Mouse (Mus musculus): ENCODE results near the gene Zc3h12b.

DNA sequence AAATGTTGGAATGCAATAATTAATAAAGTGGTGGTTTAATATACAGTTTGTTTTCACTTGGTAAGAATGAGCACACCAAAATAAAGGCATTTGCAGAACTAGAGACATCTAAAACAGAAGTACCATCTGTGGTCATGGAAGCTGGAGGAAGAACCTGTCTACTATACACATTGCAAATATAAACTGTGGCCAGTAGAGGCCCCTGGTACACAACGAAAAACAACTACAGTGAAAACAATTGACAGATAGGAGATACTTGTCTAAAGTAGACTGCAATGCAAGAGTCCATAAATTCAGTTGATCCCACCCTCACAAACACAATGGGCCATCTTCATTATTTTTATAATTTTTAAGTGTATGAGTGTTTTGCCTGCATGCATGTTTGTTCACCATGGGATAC, 24.4 kb upstream of the Zc3h12b start:
- no peak for TF ChIP-seq POLR2A (IDR thresholded peaks at IDR 0.05; ENCODE audit: insufficient read depth, low read depth, low read length)
- TF ChIP-seq CTCF (IDR thresholded peaks at IDR 0.05): peak; percentile 35
- no peak for TF ChIP-seq EP300 (IDR thresholded peaks at IDR 0.05; ENCODE audit: insufficient read depth, low read depth, low read length)
